Mouse (Mus musculus): ENCODE measurements at regions not wholly inside any gene's neighbourhood (a gene's known extent, or its start where the extent isn't known, plus 50 kb on each side); places are given as distances from the start of the nearest gene placed in this dataset.

DNA sequence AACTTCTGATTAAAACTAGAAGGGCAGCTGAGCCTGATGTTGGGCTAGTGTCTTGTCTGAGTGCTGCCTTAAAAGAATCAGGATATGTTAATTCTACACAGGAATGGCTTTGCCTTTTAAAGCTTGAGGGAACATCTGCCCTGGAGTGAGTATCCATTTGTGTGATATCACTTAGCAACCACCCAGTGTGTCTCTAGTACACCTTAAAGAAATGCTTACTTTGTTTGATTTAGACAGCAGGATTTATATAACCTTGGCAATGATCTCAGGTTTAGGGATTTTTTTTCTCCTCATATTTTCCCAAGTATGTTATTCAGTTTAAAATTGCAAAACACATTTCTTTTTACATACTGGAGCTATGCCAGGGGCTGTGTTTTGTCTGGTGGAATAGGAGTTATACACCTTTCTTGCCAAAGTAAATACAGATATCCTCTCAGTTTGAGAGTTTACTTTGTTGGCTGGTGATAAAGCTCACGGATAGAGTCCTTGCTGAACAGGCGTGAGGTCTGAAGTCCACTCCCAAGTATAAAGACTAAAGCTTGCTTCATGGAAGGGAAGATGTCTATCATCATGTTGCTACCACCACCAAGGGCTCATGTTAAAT is 206.6 kb downstream of the Rsl24d1 start:
- no peak for DNase-seq (ENCODE audit: low spot score)

DNA sequence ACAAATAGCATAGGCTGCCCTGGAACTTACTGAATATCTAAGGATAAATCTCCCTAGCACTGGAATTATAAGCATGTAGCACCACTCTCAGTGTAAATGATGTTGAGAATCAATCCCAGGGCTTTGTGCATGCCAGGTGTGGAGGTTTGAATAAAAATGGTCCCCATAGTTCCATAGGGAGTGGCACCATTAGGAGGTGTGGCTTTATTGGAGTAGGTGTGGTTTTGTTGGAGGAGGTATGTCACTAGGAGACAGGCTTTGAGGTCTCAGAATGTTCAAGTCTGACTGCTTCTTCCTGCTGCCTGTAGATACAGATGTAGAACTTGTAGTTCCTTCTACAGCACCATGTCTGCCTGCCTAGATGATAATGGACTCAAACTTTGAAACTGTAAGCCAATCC is 217.8 kb downstream of the Rsl24d1 start:
- no peak for DNase-seq (ENCODE audit: low spot score)

DNA sequence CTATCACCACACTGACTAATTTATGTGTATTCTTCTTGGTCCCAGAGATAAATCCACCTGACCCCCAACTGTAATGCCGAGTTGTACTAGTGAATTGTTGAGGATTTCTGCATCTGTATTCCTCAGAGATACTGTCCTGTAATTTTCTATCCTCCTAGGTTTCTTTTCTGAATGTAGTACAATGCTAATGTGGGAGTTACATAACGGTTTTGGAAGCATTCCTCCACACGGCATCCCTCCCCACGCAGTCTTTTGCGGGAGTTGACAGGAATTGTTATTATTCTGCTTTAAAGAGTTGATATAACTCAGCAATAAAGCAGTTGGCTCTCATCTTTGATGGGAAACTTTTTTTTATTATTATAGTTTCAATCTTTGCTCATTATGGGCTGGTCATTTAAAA is 222.8 kb downstream of the Rsl24d1 start:
- no peak for DNase-seq (ENCODE audit: low spot score)

DNA sequence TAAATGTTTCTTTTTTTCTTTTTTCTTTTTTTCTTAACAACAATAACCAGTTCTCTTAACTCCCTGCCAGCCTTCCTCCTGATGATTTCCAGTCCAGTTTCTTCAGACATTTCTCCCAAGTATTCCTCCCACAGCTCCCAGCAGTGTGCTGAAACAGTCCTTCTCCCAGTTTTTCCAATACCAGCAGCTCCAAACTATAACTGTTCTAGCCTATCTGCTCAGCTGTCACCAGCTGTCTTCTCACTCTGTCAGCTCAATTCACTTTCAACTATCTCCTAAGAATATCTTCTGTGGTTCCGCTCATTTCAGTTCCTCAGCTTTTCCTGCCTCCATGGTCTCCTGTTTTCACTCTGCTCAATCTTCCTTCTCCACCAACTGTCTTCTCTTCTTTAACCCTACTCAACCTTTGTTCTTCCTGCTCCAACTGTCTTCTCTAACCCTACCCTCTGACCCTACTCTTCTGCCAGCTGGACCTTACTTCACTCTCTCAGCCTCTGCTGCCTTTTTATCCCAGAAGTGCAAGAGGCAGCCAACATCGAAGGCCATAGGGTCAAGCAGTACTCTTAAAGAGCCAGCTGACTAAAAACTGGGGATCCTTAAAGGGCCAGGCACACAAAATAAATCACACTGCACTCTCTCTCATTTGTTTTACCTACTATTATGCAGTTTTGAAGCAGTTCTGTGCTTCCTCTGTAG is 224.0 kb downstream of the Rsl24d1 start:
- no peak for DNase-seq (ENCODE audit: low spot score)

DNA sequence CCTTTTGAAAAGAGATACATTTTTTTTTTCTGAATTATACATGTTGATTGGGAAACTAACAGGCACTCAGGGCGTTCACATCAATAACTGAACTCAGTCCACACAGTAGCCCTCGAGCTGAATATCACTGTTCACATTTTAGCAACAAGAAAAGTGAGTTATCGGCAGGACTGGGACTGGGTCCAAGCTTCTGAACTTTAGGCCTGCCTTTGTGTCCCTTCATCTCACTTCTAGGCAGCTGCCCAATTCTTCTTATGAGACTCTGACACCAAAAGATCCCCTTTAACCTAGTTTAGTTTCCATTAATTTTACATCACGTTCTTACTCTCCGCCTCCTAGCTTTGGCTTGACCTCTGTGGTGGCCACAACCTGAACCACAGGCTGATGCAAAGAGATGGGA is 242.7 kb downstream of the Rsl24d1 start:
- no peak for DNase-seq (ENCODE audit: low spot score)

GRCm38 (mm10) chr9:73358968-73359367 is 245.7 kb downstream of the Rsl24d1 start:
- no peak for DNase-seq (ENCODE audit: low spot score)

- no peak for DNase-seq (ENCODE audit: low spot score)
Observed at GRCm38 (mm10) chr9:73380768-73381167, 267.5 kb downstream of the Rsl24d1 start.

DNA sequence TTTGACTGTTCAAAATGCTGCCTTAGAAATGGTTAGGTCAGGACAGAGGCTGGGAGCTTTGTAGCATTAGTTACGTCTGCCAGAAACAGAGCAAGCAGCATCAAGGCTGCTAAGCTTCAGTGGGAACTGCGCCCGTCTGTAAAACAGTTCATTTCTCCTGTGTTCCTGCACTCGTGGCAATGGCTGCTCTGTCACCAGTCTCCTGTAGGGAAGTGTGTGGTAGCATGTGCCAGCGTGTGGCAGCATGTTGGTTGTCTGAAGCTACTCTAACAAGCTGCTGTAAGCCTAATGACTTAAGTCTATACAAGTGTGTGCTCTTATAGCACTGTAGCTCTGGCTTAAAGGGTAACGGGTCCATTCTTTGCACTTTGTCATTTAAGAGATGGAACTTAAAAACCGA is 278.8 kb downstream of the Rsl24d1 start:
- no peak for DNase-seq (ENCODE audit: low spot score)

GRCm38 (mm10) chr9:73413367-73413930 is 300.2 kb downstream of the Rsl24d1 start:
- DNase-seq (ENCODE audit: low spot score), result no peak

DNA sequence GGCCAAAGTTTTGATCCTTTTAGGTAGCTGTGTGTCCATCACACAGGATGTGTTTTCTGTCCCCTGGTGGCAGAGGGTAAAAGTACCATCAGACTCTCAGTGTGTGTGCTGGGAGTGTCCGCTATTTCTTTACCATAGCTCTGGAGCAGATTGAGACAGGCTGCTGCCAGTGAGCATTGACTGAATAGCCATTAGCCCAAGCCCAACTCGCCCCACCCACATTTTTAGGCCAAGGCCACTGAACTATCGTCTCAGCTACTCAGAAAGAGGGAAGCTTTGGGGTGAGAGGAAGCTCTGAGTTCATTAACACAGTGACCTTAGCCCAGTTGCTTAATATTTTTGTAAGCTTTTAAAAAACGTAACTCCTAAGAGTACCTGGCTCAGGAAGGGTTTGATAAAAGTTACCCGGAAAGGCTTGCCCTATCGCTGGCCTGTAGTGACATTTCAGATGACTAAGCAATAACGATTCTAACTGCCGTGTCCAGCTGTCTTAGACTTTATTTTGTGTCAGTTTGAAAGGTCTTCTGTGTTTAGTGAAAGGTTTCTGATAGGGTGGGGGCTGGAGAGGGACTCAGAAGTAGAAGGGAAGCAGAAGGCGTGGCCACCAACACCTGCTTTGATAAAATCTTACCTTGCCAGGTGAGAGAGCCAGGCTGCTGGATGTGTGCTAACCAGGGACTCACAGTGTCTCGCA is 303.0 kb downstream of the Rsl24d1 start:
- DNase-seq (ENCODE audit: low spot score), result no peak

Measured in embryo, embryonic 10.5 days (tissue).